Mouse (Mus musculus): Measurements from ENCODE around the gene Fam131c. TPM values are rescaled to one million over a fixed set of nuclear protein-coding genes. Genes with fewer than 3 reads are reported as not detected.
A peak's percentile ranks its signal among the peaks of the same experiment; 100 is the strongest.

The Fam131c gene
- polyA plus RNA-seq, 1 experiment from 2014 or later: 3.0 TPM

DNA sequence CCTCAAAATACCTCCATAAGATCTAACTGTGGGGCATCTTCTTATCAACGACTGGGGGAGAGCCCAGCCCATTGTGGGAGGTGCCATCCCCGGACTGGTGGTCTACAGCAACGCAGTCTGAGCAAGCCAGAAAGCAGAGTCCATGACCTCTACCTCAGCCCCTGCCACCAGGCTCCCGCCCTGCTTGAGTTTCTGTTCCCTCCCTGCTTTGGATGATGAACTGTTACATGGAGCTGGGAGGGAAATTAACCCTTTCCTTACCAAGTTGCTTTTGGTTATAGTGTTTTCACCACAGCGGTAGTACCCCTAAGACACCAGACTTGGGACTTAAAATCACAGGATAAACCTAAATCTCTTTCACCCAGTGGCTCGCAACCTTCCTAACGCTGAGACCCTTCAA lies 16.0 kb upstream of the Fam131c start:
- Histone ChIP-seq H3K4me3 (ENCODE audit: low read length) (no peak overlapping the region), H3K27me3 (ENCODE audit: insufficient read depth, low read length) (no peaks in the 10 kb centered on the region), H3K9me3 (ENCODE audit: low read length) (no peaks in the 10 kb centered on the region), H3K4me2 (replicated peaks; ENCODE audit: low read depth, low read length) (no peak overlapping the region), H3K9ac (replicated peaks; ENCODE audit: low read length) (no peak overlapping the region), H3K4me1 (ENCODE audit: insufficient read depth, low read length) (peaks cover 38% of the 10 kb centered on the region), H3K36me3 (ENCODE audit: insufficient read depth, low read length) (no peaks in the 10 kb centered on the region), H3K27ac (ENCODE audit: low read length) (no peak overlapping the region)
- 39% methylated on average over 7 of the region's 7 CpGs for WGBS
- no peak for ATAC-seq (ENCODE audit: low FRiP score, low TSS enrichment)

DNA sequence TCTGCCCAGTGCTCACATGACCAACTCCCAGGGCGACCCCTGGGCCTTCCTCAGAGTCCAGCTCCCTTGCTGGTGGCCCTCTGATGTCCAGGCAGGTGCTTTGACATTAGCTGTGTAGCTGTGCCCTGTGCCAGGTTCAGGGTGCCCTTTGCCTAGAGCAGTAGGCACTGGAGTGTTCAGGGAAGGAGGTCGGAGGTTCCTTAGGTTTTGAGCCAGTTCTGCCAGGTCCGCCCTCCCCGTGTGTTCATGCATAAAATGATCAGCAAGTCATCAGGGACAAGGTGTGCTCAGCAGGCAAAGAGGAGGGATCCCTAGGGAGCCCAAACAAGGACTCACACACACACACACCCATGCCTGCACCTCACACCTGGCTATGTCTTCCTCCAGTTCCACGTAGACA lies 15.0 kb upstream of the Fam131c start:
- no peak overlapping the region for H3K4me3 ChIP-seq (ENCODE audit: low read length)
- no peaks in the 10 kb centered on the region for H3K36me3 ChIP-seq (ENCODE audit: insufficient read depth, low read length)
- no peaks in the 10 kb centered on the region for H3K27me3 ChIP-seq (ENCODE audit: insufficient read depth, low read length)
- H3K4me1 ChIP-seq (ENCODE audit: insufficient read depth, low read length): peaks cover 35% of the 10 kb centered on the region
- 62% methylated on average over 5 of the region's 5 CpGs for WGBS
- H3K4me2 ChIP-seq (replicated peaks; ENCODE audit: low read depth, low read length): no peak overlapping the region
- no peak; the same call in 1 of the 2 replicates for ATAC-seq (ENCODE audit: low FRiP score, low TSS enrichment)
- H3K9ac ChIP-seq (replicated peaks; ENCODE audit: low read length): no peak overlapping the region
- peaks cover 2% of the 10 kb centered on the region; the same call in 1 of the 2 replicates for H3K9me3 ChIP-seq (ENCODE audit: low read length)
- H3K27ac ChIP-seq (ENCODE audit: low read length): peak overlapping the region; percentile 35; the same call in 1 of the 2 replicates

DNA sequence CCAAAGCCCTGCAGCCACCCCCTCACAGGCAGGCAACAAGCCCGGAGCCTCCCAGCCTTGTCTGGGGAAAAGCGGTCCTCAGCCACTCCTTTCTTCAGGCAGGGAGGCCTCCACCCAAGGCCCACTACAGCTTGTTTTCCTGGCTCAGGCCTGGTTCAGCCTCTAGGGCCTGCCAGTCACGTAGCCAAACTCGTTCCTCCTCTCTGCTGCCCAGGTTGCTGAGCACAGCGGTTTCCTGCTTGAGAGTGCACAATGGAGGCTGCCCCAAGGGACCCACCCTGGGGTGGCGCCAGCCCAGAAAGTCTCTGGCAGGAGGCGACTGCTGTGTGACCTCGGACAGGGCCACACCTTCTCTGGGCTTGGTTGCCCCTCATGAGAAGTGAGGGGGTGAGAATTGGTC lies 14.2 kb upstream of the Fam131c start:
- no peak overlapping the region for H3K4me2 ChIP-seq (replicated peaks; ENCODE audit: low read depth, low read length)
- no peak overlapping the region for H3K4me3 ChIP-seq (ENCODE audit: low read length)
- no peak overlapping the region for H3K9ac ChIP-seq (replicated peaks; ENCODE audit: low read length)
- H3K36me3 ChIP-seq (ENCODE audit: insufficient read depth, low read length): no peaks in the 10 kb centered on the region
- 0 out of 2 replicates have a peak, but pooled peaks have one; percentile 9 for ATAC-seq (ENCODE audit: low FRiP score, low TSS enrichment)
- WGBS: 52% methylated on average over 8 of the region's 8 CpGs
- peaks cover 3% of the 10 kb centered on the region; the same call in 1 of the 2 replicates for H3K9me3 ChIP-seq (ENCODE audit: low read length)
- peak overlapping the region; percentile 35; the same call in 1 of the 2 replicates for H3K27ac ChIP-seq (ENCODE audit: low read length)
- no peaks in the 10 kb centered on the region for H3K27me3 ChIP-seq (ENCODE audit: insufficient read depth, low read length)
- H3K4me1 ChIP-seq (ENCODE audit: insufficient read depth, low read length): peaks cover 29% of the 10 kb centered on the region

DNA sequence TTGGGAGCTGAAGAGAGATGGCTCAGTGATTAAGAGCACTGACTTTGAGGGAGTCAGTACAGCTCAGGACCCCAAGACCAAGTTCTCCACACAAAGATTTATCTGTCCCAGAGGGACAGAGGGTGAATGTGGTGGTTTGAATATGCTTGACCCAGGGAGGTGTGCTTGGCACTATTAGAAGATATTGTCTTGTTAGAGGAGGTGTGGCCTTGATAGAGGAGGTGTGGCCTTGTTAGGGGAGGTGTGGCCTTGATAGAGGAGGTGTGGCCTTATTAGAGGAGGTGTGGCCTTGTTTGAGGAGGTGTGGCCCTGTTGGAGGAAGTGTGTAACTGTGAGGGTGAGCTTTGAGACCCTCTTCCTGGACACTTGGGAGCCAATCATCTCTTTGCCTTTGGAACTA lies 10.2 kb upstream of the Fam131c start:
- peaks cover 18% of the 10 kb centered on the region for H3K4me1 ChIP-seq (ENCODE audit: insufficient read depth, low read length)

DNA sequence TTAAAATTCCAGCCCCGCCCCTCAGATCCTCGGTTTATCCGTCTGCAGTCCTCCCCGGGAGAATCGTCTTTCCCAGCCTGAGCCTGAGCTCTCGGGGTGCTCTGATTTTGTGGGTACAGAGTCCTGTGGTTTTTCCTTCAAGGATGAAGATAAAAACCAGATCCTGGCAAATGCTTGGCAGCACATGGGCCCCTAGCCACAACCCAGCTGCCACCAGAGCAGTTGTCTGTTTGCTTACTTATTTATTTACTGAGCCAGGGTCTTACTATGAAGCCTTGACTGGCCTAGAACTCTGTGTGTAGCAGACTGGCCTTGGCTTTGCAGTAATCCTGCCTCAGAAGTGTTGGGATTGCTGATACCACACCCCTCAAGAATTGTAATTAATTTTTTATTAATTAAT lies 8.8 kb upstream of the Fam131c start:
- WGBS: 91% methylated on average over 6 of the region's 6 CpGs
- Histone ChIP-seq H3K27ac (ENCODE audit: low read length) (no peak overlapping the region), H3K4me1 (ENCODE audit: insufficient read depth, low read length) (peaks cover 5% of the 10 kb centered on the region; the same call in 1 of the 2 replicates), H3K9ac (replicated peaks; ENCODE audit: low read length) (no peak overlapping the region), H3K36me3 (ENCODE audit: insufficient read depth, low read length) (no peaks in the 10 kb centered on the region), H3K27me3 (ENCODE audit: insufficient read depth, low read length) (no peaks in the 10 kb centered on the region), H3K4me3 (ENCODE audit: low read length) (no peak overlapping the region), H3K9me3 (ENCODE audit: low read length) (peaks cover 3% of the 10 kb centered on the region; the same call in 1 of the 2 replicates), H3K4me2 (replicated peaks; ENCODE audit: low read depth, low read length) (no peak overlapping the region)
- ATAC-seq (ENCODE audit: low FRiP score, low TSS enrichment): no peak

More for the DNA sequence above, 10.2 kb upstream of the Fam131c start:
- Histone ChIP-seq H3K9me3 (ENCODE audit: low read length) (peaks cover 3% of the 10 kb centered on the region; the same call in 1 of the 2 replicates), H3K27ac (ENCODE audit: low read length) (no peak overlapping the region), H3K9ac (replicated peaks; ENCODE audit: low read length) (no peak overlapping the region), H3K4me3 (ENCODE audit: low read length) (no peak overlapping the region), H3K27me3 (ENCODE audit: insufficient read depth, low read length) (no peaks in the 10 kb centered on the region), H3K4me2 (replicated peaks; ENCODE audit: low read depth, low read length) (no peak overlapping the region), H3K36me3 (ENCODE audit: insufficient read depth, low read length) (no peaks in the 10 kb centered on the region)
- no peak for ATAC-seq (ENCODE audit: low FRiP score, low TSS enrichment)

DNA sequence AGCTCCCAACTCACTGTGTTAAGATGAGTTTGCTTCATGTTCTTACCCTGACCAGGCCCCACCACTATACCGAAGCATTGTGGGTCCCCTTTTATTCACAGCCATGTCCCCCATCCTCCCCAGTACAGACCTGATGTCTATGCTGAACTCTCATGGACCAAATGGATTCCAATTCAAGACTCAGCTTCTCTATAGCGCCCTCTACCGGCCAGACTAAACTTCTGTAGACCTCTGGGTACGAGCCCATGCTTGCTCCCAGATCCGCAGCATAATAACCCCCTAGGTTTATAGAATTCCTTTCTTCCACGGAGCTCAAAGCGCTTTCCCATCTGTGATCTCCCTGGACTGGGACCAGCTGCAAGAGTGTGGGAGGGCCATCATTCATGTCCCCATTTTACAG lies 7.2 kb upstream of the Fam131c start:
- peaks cover 12% of the 10 kb centered on the region; the same call in 1 of the 2 replicates for H3K4me1 ChIP-seq (ENCODE audit: insufficient read depth, low read length)
- H3K4me2 ChIP-seq (replicated peaks; ENCODE audit: low read depth, low read length): no peak overlapping the region
- H3K9ac ChIP-seq (replicated peaks; ENCODE audit: low read length): no peak overlapping the region
- no peak for ATAC-seq (ENCODE audit: low FRiP score, low TSS enrichment)
- peaks cover 3% of the 10 kb centered on the region; the same call in 1 of the 2 replicates for H3K9me3 ChIP-seq (ENCODE audit: low read length)
- no peak overlapping the region for H3K27ac ChIP-seq (ENCODE audit: low read length)
- 41% methylated on average over 7 of the region's 7 CpGs for WGBS
- no peaks in the 10 kb centered on the region for H3K36me3 ChIP-seq (ENCODE audit: insufficient read depth, low read length)
- no peak overlapping the region for H3K4me3 ChIP-seq (ENCODE audit: low read length)
- no peaks in the 10 kb centered on the region for H3K27me3 ChIP-seq (ENCODE audit: insufficient read depth, low read length)

DNA sequence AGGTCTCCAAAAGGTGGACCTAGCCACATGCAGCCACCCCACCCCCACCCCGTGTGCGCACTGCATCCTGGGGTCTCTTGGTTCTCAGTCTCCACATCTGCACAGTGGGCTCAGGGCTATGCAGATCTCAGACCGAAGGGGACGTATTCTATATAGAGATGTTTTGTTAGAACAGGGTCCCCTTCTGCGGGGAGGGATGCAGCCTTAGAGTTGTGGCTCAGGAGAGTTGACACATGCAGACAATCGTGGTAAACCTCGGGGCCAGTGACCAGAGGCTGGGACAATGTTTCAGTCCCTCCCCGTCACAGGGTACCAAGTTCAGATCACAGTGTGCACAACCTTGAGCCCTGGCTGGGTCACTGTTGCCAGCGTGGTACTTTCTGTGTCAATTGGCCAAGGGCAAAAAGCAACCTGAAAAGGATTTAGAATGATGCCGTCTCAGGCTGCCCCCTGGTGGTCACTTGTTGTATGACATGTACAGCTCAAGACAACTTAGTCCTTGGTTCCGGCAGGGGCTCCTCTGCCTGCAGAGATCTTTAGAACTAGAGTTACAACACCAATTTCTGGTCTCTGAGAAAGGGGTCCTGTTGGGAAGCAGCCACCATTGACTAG lies 5.0 kb upstream of the Fam131c start:
- H3K27me3 ChIP-seq (ENCODE audit: insufficient read depth, low read length): 0 out of 2 replicates have a peak, but pooled peaks cover 3% of the 10 kb centered on the region
- no peak overlapping the region for H3K4me2 ChIP-seq (replicated peaks; ENCODE audit: low read depth, low read length)
- H3K27ac ChIP-seq (ENCODE audit: low read length): no peak overlapping the region
- WGBS: 26% methylated on average over 11 of the region's 11 CpGs
- no peak; the same call in 1 of the 2 replicates for ATAC-seq (ENCODE audit: low FRiP score, low TSS enrichment)
- no peaks in the 10 kb centered on the region for H3K36me3 ChIP-seq (ENCODE audit: insufficient read depth, low read length)
- H3K4me1 ChIP-seq (ENCODE audit: insufficient read depth, low read length): peaks cover 17% of the 10 kb centered on the region; the same call in 1 of the 2 replicates
- peaks cover under 1% of the 10 kb centered on the region; the same call in 1 of the 2 replicates for H3K9me3 ChIP-seq (ENCODE audit: low read length)
- no peak overlapping the region for H3K9ac ChIP-seq (replicated peaks; ENCODE audit: low read length)
- H3K4me3 ChIP-seq (ENCODE audit: low read length): no peak overlapping the region

DNA sequence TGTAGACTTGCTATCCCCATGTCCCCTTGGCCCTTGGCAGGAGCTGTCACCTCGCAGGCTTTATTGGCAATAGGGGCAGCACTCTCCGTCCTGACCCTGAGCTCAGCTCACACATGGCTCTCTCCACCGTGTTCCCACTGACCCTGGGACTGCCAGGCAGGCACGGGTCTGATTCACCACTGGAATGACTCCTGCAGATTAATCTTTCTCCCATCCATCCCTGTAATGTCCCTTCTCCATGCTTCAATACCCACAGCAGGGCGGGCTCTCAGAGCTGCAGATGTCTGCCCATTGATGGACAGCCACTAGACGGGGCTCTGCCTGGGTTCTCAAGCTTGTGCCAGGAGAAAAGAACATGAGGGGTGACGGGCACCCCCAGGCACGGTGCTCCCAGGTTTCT lies 2.9 kb upstream of the Fam131c start:
- H3K27me3 ChIP-seq (ENCODE audit: insufficient read depth, low read length): peaks cover 3% of the 10 kb centered on the region; the same call in 1 of the 2 replicates
- H3K27ac ChIP-seq (ENCODE audit: low read length): no peak overlapping the region
- 31% methylated on average over 8 of the region's 8 CpGs for WGBS
- no peaks in the 10 kb centered on the region for H3K36me3 ChIP-seq (ENCODE audit: insufficient read depth, low read length)
- H3K4me1 ChIP-seq (ENCODE audit: insufficient read depth, low read length): 0 out of 2 replicates have a peak, but pooled peaks cover 12% of the 10 kb centered on the region
- H3K9ac ChIP-seq (replicated peaks; ENCODE audit: low read length): no peak overlapping the region
- no peaks in the 10 kb centered on the region for H3K9me3 ChIP-seq (ENCODE audit: low read length)
- no peak overlapping the region for H3K4me2 ChIP-seq (replicated peaks; ENCODE audit: low read depth, low read length)
- peak; percentile 25; the same call in 1 of the 2 replicates for ATAC-seq (ENCODE audit: low FRiP score, low TSS enrichment)
- H3K4me3 ChIP-seq (ENCODE audit: low read length): no peak overlapping the region

DNA sequence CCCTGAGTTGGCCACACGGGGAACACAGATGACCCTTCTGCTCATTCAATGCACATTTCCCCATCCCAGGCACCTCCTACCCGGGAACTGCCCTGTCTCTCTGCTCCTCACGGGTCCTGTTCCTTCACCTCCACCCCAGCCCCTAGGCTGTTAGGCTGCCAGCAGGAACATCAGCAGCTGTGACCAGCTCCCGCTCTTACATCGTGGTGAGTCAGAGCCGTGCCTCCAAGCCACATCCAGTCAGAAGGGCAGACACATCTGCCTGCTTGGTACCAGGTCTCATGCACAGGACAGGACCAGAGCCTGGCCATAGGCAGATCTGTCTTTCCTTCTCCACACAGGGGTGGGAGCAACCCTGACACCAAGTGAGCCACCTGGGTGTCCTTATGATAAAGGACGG lies 2.1 kb upstream of the Fam131c start:
- Histone ChIP-seq H3K27ac (ENCODE audit: low read length) (no peak overlapping the region), H3K27me3 (ENCODE audit: insufficient read depth, low read length) (peaks cover 3% of the 10 kb centered on the region; the same call in 1 of the 2 replicates), H3K9ac (replicated peaks; ENCODE audit: low read length) (no peak overlapping the region), H3K4me3 (ENCODE audit: low read length) (no peak overlapping the region), H3K4me2 (replicated peaks; ENCODE audit: low read depth, low read length) (no peak overlapping the region), H3K9me3 (ENCODE audit: low read length) (no peaks in the 10 kb centered on the region), H3K36me3 (ENCODE audit: insufficient read depth, low read length) (no peaks in the 10 kb centered on the region), H3K4me1 (ENCODE audit: insufficient read depth, low read length) (0 out of 2 replicates have a peak, but pooled peaks cover 12% of the 10 kb centered on the region)
- WGBS: 61% methylated on average over 7 of the region's 7 CpGs
- ATAC-seq (ENCODE audit: low FRiP score, low TSS enrichment): no peak

DNA sequence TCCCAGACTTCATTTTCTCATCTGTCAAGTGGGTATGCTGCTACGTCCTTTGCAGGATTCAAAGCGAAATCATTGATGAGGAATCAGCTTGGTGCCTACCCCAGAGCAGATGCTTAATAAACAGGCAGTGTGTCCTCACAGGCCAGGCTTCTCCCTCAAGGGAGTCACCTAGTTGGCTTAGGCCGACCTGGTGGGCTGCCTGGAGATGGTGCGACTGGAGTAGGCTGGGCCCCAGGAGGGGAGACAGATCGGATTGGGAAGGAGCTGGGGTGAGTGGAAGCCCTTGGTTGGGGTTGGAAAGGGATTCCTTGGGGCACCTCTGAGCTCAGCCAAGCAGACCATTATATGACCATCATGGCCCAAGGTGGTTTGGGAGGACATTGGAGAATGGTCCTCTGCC lies 4.4 kb downstream of the Fam131c start:
- Histone ChIP-seq H3K27me3 (ENCODE audit: insufficient read depth, low read length) (no peaks in the 10 kb centered on the region; the same call in 1 of the 2 replicates), H3K4me3 (ENCODE audit: low read length) (no peak overlapping the region), H3K4me1 (ENCODE audit: insufficient read depth, low read length) (0 out of 2 replicates have a peak, but pooled peaks cover 5% of the 10 kb centered on the region), H3K9ac (replicated peaks; ENCODE audit: low read length) (no peak overlapping the region), H3K27ac (ENCODE audit: low read length) (no peak overlapping the region), H3K36me3 (ENCODE audit: insufficient read depth, low read length) (no peaks in the 10 kb centered on the region), H3K4me2 (replicated peaks; ENCODE audit: low read depth, low read length) (no peak overlapping the region), H3K9me3 (ENCODE audit: low read length) (no peaks in the 10 kb centered on the region)
- ATAC-seq (ENCODE audit: low FRiP score, low TSS enrichment): no peak
- WGBS: 94% methylated on average over 5 of the region's 5 CpGs

Measured in kidney, embryonic 16.5 days (tissue).